ENCODE assay signal across 23 mouse cellular contexts in genomic region chr11:8804178-8804577, GRCm38 (mm10).
DNase-seq lines count a peak whose midpoint lies in the region; ATAC-seq and TF ChIP-seq lines count a peak whose summit lies in the region.
"Had no signal": no experiment of that assay in that cellular context is flagged by ENCODE, and none has a peak within 500 bp of the region (broad histone marks: within the 10 kb centered on the region; RNA-seq: fewer than 3 reads in every experiment).

No protein-coding gene starts in this region.

- H3K4me1 ChIP-seq in hindbrain, embryonic 14.5 days (replicated peaks; ENCODE audit: control insufficient read depth, insufficient read depth, low read length), result no peaks in the 10 kb centered on the region
- no peaks in the 10 kb centered on the region for H3K4me1 ChIP-seq in hindbrain, embryonic 12.5 days
- H3K4me1 ChIP-seq in midbrain, embryonic 15.5 days, result no peaks in the 10 kb centered on the region
- no peaks in the 10 kb centered on the region for H3K4me1 ChIP-seq in midbrain, embryonic 10.5 days
- H3K4me1 ChIP-seq: embryonic facial prominence, embryonic 15.5 days; forebrain, embryonic 15.5 days had no signal

- no peaks in the 10 kb centered on the region for H3K27me3 ChIP-seq in hindbrain, embryonic 14.5 days (ENCODE audit: control insufficient read depth, insufficient read depth, low read length)
- H3K27me3 ChIP-seq in hindbrain, embryonic 12.5 days, result no peaks in the 10 kb centered on the region
- no peaks in the 10 kb centered on the region for H3K27me3 ChIP-seq in midbrain, embryonic 15.5 days (replicated peaks)
- no peaks in the 10 kb centered on the region for H3K27me3 ChIP-seq in midbrain, embryonic 10.5 days (ENCODE audit: low read depth, poor library complexity, severe bottlenecking)
- H3K27me3 ChIP-seq: embryonic facial prominence, embryonic 15.5 days; forebrain, embryonic 15.5 days had no signal

- no peak overlapping the region for H3K27ac ChIP-seq in hindbrain, embryonic 14.5 days
- no peak overlapping the region for H3K27ac ChIP-seq in hindbrain, embryonic 12.5 days
- H3K27ac ChIP-seq in midbrain, embryonic 15.5 days, result no peak overlapping the region
- no peak overlapping the region for H3K27ac ChIP-seq in midbrain, embryonic 10.5 days (replicated peaks)
- H3K27ac ChIP-seq: embryonic facial prominence, embryonic 15.5 days; forebrain, embryonic 15.5 days; heart, embryonic 10.5 days had no signal

- no peak overlapping the region for H3K4me3 ChIP-seq in hindbrain, embryonic 14.5 days (replicated peaks; ENCODE audit: low read length)
- H3K4me3 ChIP-seq in hindbrain, embryonic 12.5 days, result no peak overlapping the region
- no peak overlapping the region for H3K4me3 ChIP-seq in midbrain, embryonic 15.5 days
- no peak overlapping the region for H3K4me3 ChIP-seq in midbrain, embryonic 10.5 days
- H3K4me3 ChIP-seq: embryonic facial prominence, embryonic 15.5 days; erythroblast, embryonic 14.5 days; forebrain, embryonic 15.5 days; heart, embryonic 10.5 days had no signal

- H3K36me3 ChIP-seq in hindbrain, embryonic 14.5 days (replicated peaks; ENCODE audit: control insufficient read depth, insufficient read depth), result no peaks in the 10 kb centered on the region
- H3K36me3 ChIP-seq in hindbrain, embryonic 12.5 days, result no peaks in the 10 kb centered on the region
- H3K36me3 ChIP-seq in midbrain, embryonic 15.5 days (replicated peaks), result no peaks in the 10 kb centered on the region
- H3K36me3 ChIP-seq in midbrain, embryonic 10.5 days, result no peaks in the 10 kb centered on the region
- H3K36me3 ChIP-seq: embryonic facial prominence, embryonic 15.5 days; forebrain, embryonic 15.5 days; G1E; heart, embryonic 10.5 days had no signal

- 64% methylated on average over 3 of the region's 3 CpGs for WGBS in hindbrain, embryonic 14.5 days
- WGBS in hindbrain, embryonic 12.5 days, result 73% methylated on average over 3 of the region's 3 CpGs
- WGBS in midbrain, embryonic 15.5 days, result 78% methylated on average over 3 of the region's 3 CpGs
- 90% methylated on average over 3 of the region's 3 CpGs for WGBS in midbrain, embryonic 10.5 days

- H3K9me3 ChIP-seq in hindbrain, embryonic 14.5 days (ENCODE audit: control insufficient read depth, low read length), result no peaks in the 10 kb centered on the region
- H3K9me3 ChIP-seq in hindbrain, embryonic 12.5 days (replicated peaks), result no peaks in the 10 kb centered on the region
- no peaks in the 10 kb centered on the region for H3K9me3 ChIP-seq in midbrain, embryonic 15.5 days
- H3K9me3 ChIP-seq in midbrain, embryonic 10.5 days (replicated peaks), result no peaks in the 10 kb centered on the region
- H3K9me3 ChIP-seq: embryonic facial prominence, embryonic 15.5 days; forebrain, embryonic 15.5 days; G1E; heart, embryonic 10.5 days had no signal

- H3K9ac ChIP-seq in hindbrain, embryonic 14.5 days, result no peak overlapping the region
- no peak overlapping the region for H3K9ac ChIP-seq in hindbrain, embryonic 12.5 days
- no peak overlapping the region for H3K9ac ChIP-seq in midbrain, embryonic 15.5 days
- H3K9ac ChIP-seq: embryonic facial prominence, embryonic 15.5 days; forebrain, embryonic 15.5 days had no signal

- peak; percentile 53 to 60 for DNase-seq in cerebellum, postnatal 10 days
- DNase-seq in cerebellum, adult 9-11 months, result no peak
- no peak for DNase-seq in hindbrain, embryonic 14.5 days (ENCODE audit: low spot score)
- DNase-seq in midbrain, embryonic 10.5 days (ENCODE audit: low spot score), result no peak
- peak; percentile 30 for DNase-seq in brain, embryonic 14.5 days (ENCODE audit: low read depth)
- DNase-seq: adrenal gland, adult 8-10 months; adrenal gland, postnatal 36 days; B cell, adult 2 months; cerebellum, adult 11-12 months; cerebellum, adult 9-10 months; embryo, embryonic 11 days; gastrocnemius, postnatal 10 days; heart, adult 18-20 months; heart, postnatal 10 days; heart, postnatal 4 days had no signal

- ATAC-seq in hindbrain, embryonic 14.5 days (ENCODE audit: low FRiP score), result peak; percentile 68; the same call in 1 of the 2 replicates
- no peak for ATAC-seq in hindbrain, embryonic 12.5 days (ENCODE audit: low FRiP score)
- ATAC-seq in midbrain, embryonic 15.5 days (replicated peaks), result 0 out of 2 replicates have a peak, but pooled peaks have one; percentile 48
- ATAC-seq: CD4-positive, CD25-positive, alpha-beta regulatory T cell, adult 4 months; forebrain, embryonic 15.5 days had no signal

- TF ChIP-seq CTCF in brain, embryonic 14.5 days (IDR thresholded peaks at IDR 0.05; ENCODE audit: borderline replicate concordance, extremely low read depth, insufficient read depth, insufficient read length), result no peak

- H3K4me2 ChIP-seq in hindbrain, embryonic 14.5 days (replicated peaks), result no peak overlapping the region
- H3K4me2 ChIP-seq in hindbrain, embryonic 12.5 days (replicated peaks), result no peak overlapping the region
- no peak overlapping the region for H3K4me2 ChIP-seq in midbrain, embryonic 15.5 days
- H3K4me2 ChIP-seq: embryonic facial prominence, embryonic 15.5 days; forebrain, embryonic 15.5 days had no signal

- TF ChIP-seq POLR2A in brain, embryonic 14.5 days (IDR thresholded peaks at IDR 0.05; ENCODE audit: borderline replicate concordance, extremely low read depth, insufficient read depth, insufficient read length, poor library complexity, severe bottlenecking), result no peak

Comparison
In these comparisons a context has a peak if more than half of its experiments do, and no peak if none do; other contexts are left out.
1. DNase-seq: peak in cerebellum, postnatal 10 days (2 of 2) and brain, embryonic 14.5 days (single experiment); none in cerebellum, adult 9-11 months (single experiment), hindbrain, embryonic 14.5 days (single experiment) and midbrain, embryonic 10.5 days (single experiment).